Mouse (Mus musculus): ENCODE measurements at regions not wholly inside any gene's neighbourhood (a gene's known extent, or its start where the extent isn't known, plus 50 kb on each side); places are given as distances from the start of the nearest gene placed in this dataset.

DNA sequence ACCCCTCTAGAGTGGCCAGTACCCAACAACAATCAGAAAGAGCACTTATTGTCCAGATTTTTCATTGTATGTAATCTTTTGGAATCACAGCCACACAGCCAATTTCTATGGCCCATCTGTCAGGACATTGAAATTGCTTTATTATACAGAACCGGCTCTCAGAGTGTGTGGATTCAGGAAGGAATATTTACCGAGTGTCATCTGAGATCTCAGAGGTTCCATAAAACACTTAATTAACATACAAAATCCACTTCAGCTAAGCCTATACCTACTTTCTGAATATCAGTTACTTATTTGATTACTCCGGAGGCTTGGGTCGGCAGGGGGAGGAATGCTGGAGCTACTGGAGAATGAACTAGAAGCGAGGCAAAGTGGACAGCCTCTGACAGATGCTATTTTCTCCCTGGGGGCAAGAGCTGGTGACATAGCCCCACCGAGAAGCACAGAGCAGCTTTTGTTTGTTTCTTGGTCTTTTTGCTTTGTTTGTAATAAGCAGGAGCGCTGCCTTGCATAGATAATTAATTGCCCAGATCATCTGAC lies 545.6 kb downstream of the Tmem38b start:
- no peaks in the 10 kb centered on the region for H3K36me3 ChIP-seq (ENCODE audit: control insufficient read depth in 1 of 2, insufficient read depth in 2 of 2, low read length in 2 of 2)
- H3K4me3 ChIP-seq (ENCODE audit: control insufficient read depth in 1 of 2, insufficient read depth in 1 of 2, low read depth in 2 of 2, low read length in 2 of 2): no peak overlapping the region
- no peak overlapping the region for H3K27ac ChIP-seq (ENCODE audit: control insufficient read depth, low read depth, low read length)
- no peaks in the 10 kb centered on the region for H3K4me1 ChIP-seq (ENCODE audit: control insufficient read depth in 1 of 2, insufficient read depth in 2 of 2, low read length in 2 of 2)
- no peaks in the 10 kb centered on the region for H3K9me3 ChIP-seq (replicated peaks; ENCODE audit: insufficient read depth, low read length)
- no peak for TF ChIP-seq RCOR1 (IDR thresholded peaks at IDR 0.05; ENCODE audit: low read depth, low read length)
- no peak for TF ChIP-seq MAZ (IDR thresholded peaks at IDR 0.05; ENCODE audit: low read depth, low read length)
- no peak for TF ChIP-seq POLR2AphosphoS5 (IDR thresholded peaks at IDR 0.05; ENCODE audit: borderline replicate concordance, low read depth, low read length)
- TF ChIP-seq NRF1 (IDR thresholded peaks at IDR 0.05; ENCODE audit: insufficient read depth, low read depth, low read length, poor library complexity, severe bottlenecking): no peak
- no peak for TF ChIP-seq TAL1 (IDR thresholded peaks at IDR 0.05; ENCODE audit: low read length)
- no peak for TF ChIP-seq MEF2A (IDR thresholded peaks at IDR 0.05; ENCODE audit: extremely low read depth, insufficient replicate concordance, low read depth, low read length, poor library complexity, severe bottlenecking)
- H3K27me3 ChIP-seq (ENCODE audit: control insufficient read depth in 1 of 2, insufficient read depth in 2 of 2, low read length in 2 of 2): no peaks in the 10 kb centered on the region
- no peak for DNase-seq (ENCODE audit: low read depth, low spot score)
- H3K9ac ChIP-seq (ENCODE audit: control insufficient read depth, low read depth, low read length, poor library complexity, severe bottlenecking): no peak overlapping the region
- no peaks in the 10 kb centered on the region for H3K79me2 ChIP-seq (ENCODE audit: control insufficient read depth, insufficient read depth, low read length, poor library complexity)

DNA sequence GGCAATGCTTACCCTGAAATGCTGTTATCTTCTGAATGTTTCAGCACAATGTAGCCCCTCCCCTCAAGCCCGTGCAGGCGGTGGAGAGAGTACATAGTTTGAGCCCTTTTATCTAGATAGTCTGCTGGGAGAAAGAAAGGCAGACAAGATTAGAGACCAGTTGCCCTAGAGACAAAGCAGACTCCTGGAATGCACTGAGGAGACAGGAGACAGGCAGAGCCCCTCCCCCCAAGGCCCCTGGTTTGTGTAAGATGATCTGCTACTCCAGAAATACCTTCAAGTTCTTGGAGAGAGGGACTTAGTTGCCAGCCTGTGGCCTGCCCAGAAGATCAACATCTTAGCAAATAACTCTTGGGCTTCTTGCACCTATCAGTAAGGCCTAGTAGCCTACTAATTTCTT lies 547.8 kb downstream of the Tmem38b start:
- TF ChIP-seq ELF1 (IDR thresholded peaks at IDR 0.05; ENCODE audit: low read depth, low read length): no peak
- H3K9me3 ChIP-seq (replicated peaks; ENCODE audit: insufficient read depth, low read length): no peaks in the 10 kb centered on the region
- no peak overlapping the region for H3K9ac ChIP-seq (ENCODE audit: control insufficient read depth, low read depth, low read length, poor library complexity, severe bottlenecking)
- no peak overlapping the region for H3K4me3 ChIP-seq (ENCODE audit: control insufficient read depth in 1 of 2, insufficient read depth in 1 of 2, low read depth in 2 of 2, low read length in 2 of 2)
- H3K4me1 ChIP-seq (ENCODE audit: control insufficient read depth in 1 of 2, insufficient read depth in 2 of 2, low read length in 2 of 2): no peaks in the 10 kb centered on the region
- peak; percentile 7 for DNase-seq (ENCODE audit: low read depth, low spot score)
- H3K36me3 ChIP-seq (ENCODE audit: control insufficient read depth in 1 of 2, insufficient read depth in 2 of 2, low read length in 2 of 2): no peaks in the 10 kb centered on the region
- no peak overlapping the region for H3K27ac ChIP-seq (ENCODE audit: control insufficient read depth, low read depth, low read length)
- H3K79me2 ChIP-seq (ENCODE audit: control insufficient read depth, insufficient read depth, low read length, poor library complexity): no peaks in the 10 kb centered on the region
- H3K27me3 ChIP-seq (ENCODE audit: control insufficient read depth in 1 of 2, insufficient read depth in 2 of 2, low read length in 2 of 2): no peaks in the 10 kb centered on the region

DNA sequence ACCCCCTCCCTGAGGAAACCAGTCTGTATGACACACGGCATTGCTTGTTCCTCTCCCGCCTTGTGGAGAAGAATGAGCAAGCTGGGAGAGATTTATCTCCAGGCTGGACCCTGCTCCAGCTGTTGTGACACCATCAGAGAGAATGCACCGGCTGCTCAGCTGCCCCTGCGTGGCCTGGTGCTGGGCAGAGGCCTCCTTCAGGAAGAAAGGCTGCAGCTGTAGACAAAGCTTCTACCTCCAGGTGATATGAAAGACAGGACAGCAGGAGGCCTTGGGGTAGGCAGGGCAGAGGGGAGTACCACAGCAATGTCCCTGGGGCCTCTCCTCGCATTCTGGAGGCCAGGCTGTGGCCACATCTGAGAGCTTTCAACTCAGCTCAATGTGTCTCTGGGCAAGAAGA lies 548.6 kb downstream of the Tmem38b start:
- no peaks in the 10 kb centered on the region for H3K9me3 ChIP-seq (replicated peaks; ENCODE audit: insufficient read depth, low read length)
- no peak for TF ChIP-seq BHLHE40 (IDR thresholded peaks at IDR 0.05; ENCODE audit: borderline replicate concordance, low read depth, low read length)
- H3K4me3 ChIP-seq (ENCODE audit: control insufficient read depth in 1 of 2, insufficient read depth in 1 of 2, low read depth in 2 of 2, low read length in 2 of 2): no peak overlapping the region
- no peaks in the 10 kb centered on the region for H3K4me1 ChIP-seq (ENCODE audit: control insufficient read depth in 1 of 2, insufficient read depth in 2 of 2, low read length in 2 of 2)
- no peak overlapping the region for H3K27ac ChIP-seq (ENCODE audit: control insufficient read depth, low read depth, low read length)
- H3K36me3 ChIP-seq (ENCODE audit: control insufficient read depth in 1 of 2, insufficient read depth in 2 of 2, low read length in 2 of 2): no peaks in the 10 kb centered on the region
- H3K79me2 ChIP-seq (ENCODE audit: control insufficient read depth, insufficient read depth, low read length, poor library complexity): no peaks in the 10 kb centered on the region
- H3K27me3 ChIP-seq (ENCODE audit: control insufficient read depth in 1 of 2, insufficient read depth in 2 of 2, low read length in 2 of 2): no peaks in the 10 kb centered on the region
- no peak overlapping the region for H3K9ac ChIP-seq (ENCODE audit: control insufficient read depth, low read depth, low read length, poor library complexity, severe bottlenecking)
- no peak for DNase-seq (ENCODE audit: low read depth, low spot score)

DNA sequence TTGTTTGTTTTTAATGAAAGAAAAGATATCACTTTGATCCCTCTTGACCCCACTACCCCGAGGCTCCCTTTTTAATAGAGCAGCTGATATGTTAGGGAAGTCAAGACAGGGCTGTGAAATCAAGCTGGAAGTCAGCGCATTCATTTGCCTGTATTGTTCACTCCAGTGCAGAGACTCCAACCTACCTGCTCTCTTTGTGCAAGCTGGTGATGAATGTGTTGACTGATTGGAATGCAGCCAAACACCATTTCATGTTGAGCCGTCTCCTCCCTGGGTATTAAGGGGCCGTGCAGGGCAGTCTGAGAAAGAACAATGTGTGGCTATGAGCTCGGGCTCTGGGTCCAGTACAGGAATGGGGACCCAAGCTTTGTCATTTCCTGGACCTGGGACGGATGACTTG lies 557.4 kb upstream of the Zfp462 start:
- no peaks in the 10 kb centered on the region for H3K79me2 ChIP-seq (ENCODE audit: control insufficient read depth, insufficient read depth, low read length, poor library complexity)
- DNase-seq (ENCODE audit: low read depth, low spot score): no peak
- H3K9me3 ChIP-seq (replicated peaks; ENCODE audit: insufficient read depth, low read length): no peaks in the 10 kb centered on the region
- no peak overlapping the region for H3K9ac ChIP-seq (ENCODE audit: control insufficient read depth, low read depth, low read length, poor library complexity, severe bottlenecking)
- no peaks in the 10 kb centered on the region; a peak in 2 of 4 replicates for H3K4me1 ChIP-seq (ENCODE audit: control insufficient read depth in 1 of 2, insufficient read depth in 2 of 2, low read length in 2 of 2)
- no peak overlapping the region for H3K27ac ChIP-seq (ENCODE audit: control insufficient read depth, low read depth, low read length)
- H3K36me3 ChIP-seq (ENCODE audit: control insufficient read depth in 1 of 2, insufficient read depth in 2 of 2, low read length in 2 of 2): no peaks in the 10 kb centered on the region
- H3K4me3 ChIP-seq (ENCODE audit: control insufficient read depth in 1 of 2, insufficient read depth in 1 of 2, low read depth in 2 of 2, low read length in 2 of 2): no peak overlapping the region
- H3K27me3 ChIP-seq (ENCODE audit: control insufficient read depth in 1 of 2, insufficient read depth in 2 of 2, low read length in 2 of 2): no peaks in the 10 kb centered on the region
- no peak for TF ChIP-seq NRF1 (IDR thresholded peaks at IDR 0.05; ENCODE audit: insufficient read depth, low read depth, low read length, poor library complexity, severe bottlenecking)
- TF ChIP-seq EP300 (IDR thresholded peaks at IDR 0.05; ENCODE audit: low read depth in 1 of 2, low read length in 2 of 2): no peak
- no peak for TF ChIP-seq ETS1 (IDR thresholded peaks at IDR 0.05; ENCODE audit: low read depth, low read length)
- TF ChIP-seq ZMIZ1 (IDR thresholded peaks at IDR 0.05; ENCODE audit: low read depth, low read length): no peak
- TF ChIP-seq CTCF (IDR thresholded peaks at IDR 0.05 in 2 of 3, conservative IDR thresholded peaks at IDR 0.05 in 1 of 3; ENCODE audit: control insufficient read depth in 1 of 3, insufficient read depth in 1 of 3, low read depth in 2 of 3, low read length in 3 of 3, poor library complexity in 1 of 3, severe bottlenecking in 1 of 3): no peak
- TF ChIP-seq NELFE (IDR thresholded peaks at IDR 0.05; ENCODE audit: low read depth, low read length): no peak
- TF ChIP-seq CHD2 (IDR thresholded peaks at IDR 0.05; ENCODE audit: low read length): no peak
- no peak for TF ChIP-seq MAX (IDR thresholded peaks at IDR 0.05; ENCODE audit: low read length)
- TF ChIP-seq UBTF (IDR thresholded peaks at IDR 0.05; ENCODE audit: borderline replicate concordance, insufficient read depth, low read depth, low read length): no peak
- TF ChIP-seq ZKSCAN1 (IDR thresholded peaks at IDR 0.05; ENCODE audit: low read depth, low read length): no peak
- TF ChIP-seq SMC3 (IDR thresholded peaks at IDR 0.05; ENCODE audit: low read depth, low read length): no peak
- no peak for TF ChIP-seq POLR2AphosphoS5 (IDR thresholded peaks at IDR 0.05; ENCODE audit: borderline replicate concordance, low read depth, low read length)
- no peak for TF ChIP-seq POLR2AphosphoS2 (IDR thresholded peaks at IDR 0.05; ENCODE audit: low read length)
